Mouse (Mus musculus) midbrain, embryonic 11.5 days (tissue): ENCODE results near the gene Brat1. TPM values are rescaled to one million over a fixed set of nuclear protein-coding genes. Genes with fewer than 3 reads are reported as not detected.

Experiments
- ATAC-seq: fragments of 200-750 bp; cut with Nextera tagmentation; 2 replicates; pipeline ENCODE4 v1.8.0; 2017; ENCODE audit warnings: moderate TSS enrichment, moderate library complexity; ENCODE audit not compliant: low FRiP score
- DNase-seq: peaks from one replicate; pipeline ENCODE4 v3.0.0; 2015; ENCODE audit warnings: low spot score; ENCODE audit errors: missing footprints
- H3K27ac ChIP-seq: fragments of 300-500 bp; sonication (generic); 2 replicates; pipeline ENCODE4 v1.5.1; 2014; ENCODE audit warnings: low read depth, low read length
- H3K27me3 ChIP-seq: fragments of 300-500 bp; sonication (generic); 2 replicates; pipeline ENCODE4 v1.6.1; 2014; ENCODE audit warnings: mild to moderate bottlenecking, low read length, moderate library complexity, mixed read lengths; ENCODE audit not compliant: control insufficient read depth, insufficient read depth
- H3K36me3 ChIP-seq: fragments of 300-500 bp; sonication (generic); 2 replicates; pipeline ENCODE4 v1.6.1; 2014; ENCODE audit warnings: mild to moderate bottlenecking, low read length, moderate library complexity, mixed read lengths; ENCODE audit not compliant: control insufficient read depth, insufficient read depth
- H3K4me1 ChIP-seq: fragments of 300-500 bp; sonication (generic); 2 replicates; pipeline ENCODE4 v1.6.1; 2014; ENCODE audit warnings: low read length; ENCODE audit not compliant: control insufficient read depth, insufficient read depth
- H3K4me2 ChIP-seq: fragments of 300-500 bp; sonication (generic); 2 replicates; pipeline ENCODE4 v1.6.1; 2014; ENCODE audit warnings: mild to moderate bottlenecking, moderate library complexity
- H3K4me3 ChIP-seq: fragments of 300-500 bp; sonication (generic); 2 replicates; pipeline ENCODE4 v1.5.1; 2014; ENCODE audit warnings: low read depth, low read length
- H3K9ac ChIP-seq: fragments of 300-500 bp; sonication (generic); 2 replicates; pipeline ENCODE4 v1.6.1; 2014; ENCODE audit warnings: low read length
- H3K9me3 ChIP-seq: fragments of 300-500 bp; sonication (generic); 2 replicates; pipeline ENCODE4 v1.6.1; 2016; ENCODE audit warnings: low read length; ENCODE audit not compliant: control insufficient read depth
- WGBS: fragments of 180-500 bp; shearing (Covaris S2); extraction: QIAGEN DNeasy Blood & Tissue Kit; methylation state at CpG from one replicate; pipeline ENCODE4 v1.1.7; 2014; 5-methylcytosine and 5-hydroxymethylcytosine counted together
- polyA plus RNA-seq: library from polyadenylated mRNA; unstranded; fragments of >200 nt; fragmentation: Nextera tagmentation; extraction: Ambion mirVana; gene quantifications from 2 replicates; pipeline ENCODE4 v1.2.1, GENCODE M21; 2014

The Brat1 gene
- polyA plus RNA-seq, 1 experiment from 2014 or later = 11.4 TPM

GRCm38 (mm10) chr5:140749062-140749875 is 44.5 kb downstream of the Brat1 start:
- ATAC-seq = peak; percentile 85
- Histone ChIP-seq H3K27me3 (no peaks in the 10 kb centered on the region), H3K4me2 (peak overlapping the region; percentile 31), H3K36me3 (no peaks in the 10 kb centered on the region), H3K27ac (no peak overlapping the region), H3K4me1 (no peaks in the 10 kb centered on the region), H3K9ac (peak overlapping the region; percentile 66), H3K9me3 (peaks cover 4% of the 10 kb centered on the region; the same call in 1 of the 2 replicates), H3K4me3 (peak overlapping the region; percentile 11)
- DNase-seq = peak; percentile 97
- 23% methylated on average over 12 of the region's 12 CpGs for WGBS

GRCm38 (mm10) chr5:140750925-140751324 is 46.1 kb downstream of the Brat1 start:
- WGBS = 8% methylated on average over 1 of the region's 2 CpGs
- Histone ChIP-seq H3K4me2 (no peak overlapping the region), H3K4me1 (no peaks in the 10 kb centered on the region), H3K4me3 (no peak overlapping the region), H3K27me3 (no peaks in the 10 kb centered on the region), H3K27ac (no peak overlapping the region), H3K36me3 (no peaks in the 10 kb centered on the region), H3K9ac (no peak overlapping the region), H3K9me3 (peaks cover 4% of the 10 kb centered on the region; the same call in 1 of the 2 replicates)
- no peak for ATAC-seq
- DNase-seq = peak; percentile 80

- Histone ChIP-seq H3K9ac (no peak overlapping the region), H3K27me3 (no peaks in the 10 kb centered on the region), H3K4me2 (no peak overlapping the region), H3K27ac (no peak overlapping the region), H3K9me3 (peaks cover 4% of the 10 kb centered on the region; the same call in 1 of the 2 replicates), H3K4me3 (no peak overlapping the region), H3K36me3 (no peaks in the 10 kb centered on the region), H3K4me1 (no peaks in the 10 kb centered on the region)
- DNase-seq (no peak), ATAC-seq (no peak)
- WGBS = 94% methylated on average over 15 of the region's 15 CpGs
Observed at GRCm38 (mm10) chr5:140752041-140752440, 47.2 kb downstream of the Brat1 start.

- H3K4me1 ChIP-seq = no peaks in the 10 kb centered on the region
- H3K27ac ChIP-seq = no peak overlapping the region
- WGBS = 94% methylated on average over 3 of the region's 3 CpGs
- H3K4me3 ChIP-seq = no peak overlapping the region
- H3K9me3 ChIP-seq = peaks cover 4% of the 10 kb centered on the region; the same call in 1 of the 2 replicates
- H3K36me3 ChIP-seq = no peaks in the 10 kb centered on the region
- H3K27me3 ChIP-seq = no peaks in the 10 kb centered on the region
- no peak overlapping the region for H3K4me2 ChIP-seq
- DNase-seq = no peak
- H3K9ac ChIP-seq = no peak overlapping the region
- no peak for ATAC-seq
Observed at GRCm38 (mm10) chr5:140752639-140753038, 47.8 kb downstream of the Brat1 start.

GRCm38 (mm10) chr5:140753223-140753622 is 48.4 kb downstream of the Brat1 start:
- Histone ChIP-seq H3K4me1 (no peaks in the 10 kb centered on the region), H3K4me2 (no peak overlapping the region), H3K9me3 (peaks cover 4% of the 10 kb centered on the region; the same call in 1 of the 2 replicates), H3K27me3 (no peaks in the 10 kb centered on the region), H3K36me3 (no peaks in the 10 kb centered on the region), H3K9ac (no peak overlapping the region), H3K27ac (no peak overlapping the region), H3K4me3 (no peak overlapping the region)
- no peak for ATAC-seq
- DNase-seq = no peak
- 72% methylated on average over 5 of the region's 5 CpGs for WGBS

GRCm38 (mm10) chr5:140758864-140759263 is 54.1 kb downstream of the Brat1 start:
- no peaks in the 10 kb centered on the region for H3K9me3 ChIP-seq
- H3K4me1 ChIP-seq = no peaks in the 10 kb centered on the region
- H3K9ac ChIP-seq = no peak overlapping the region
- 85% methylated on average over 8 of the region's 8 CpGs for WGBS
- H3K36me3 ChIP-seq = peaks cover 19% of the 10 kb centered on the region; the same call in 1 of the 2 replicates
- no peaks in the 10 kb centered on the region for H3K27me3 ChIP-seq
- no peak for DNase-seq
- H3K27ac ChIP-seq = no peak overlapping the region
- no peak overlapping the region for H3K4me2 ChIP-seq
- no peak for ATAC-seq
- H3K4me3 ChIP-seq = no peak overlapping the region

GRCm38 (mm10) chr5:140762540-140762939 is 57.7 kb downstream of the Brat1 start:
- Histone ChIP-seq H3K4me3 (no peak overlapping the region), H3K9me3 (no peaks in the 10 kb centered on the region), H3K36me3 (peaks cover 19% of the 10 kb centered on the region; the same call in 1 of the 2 replicates), H3K27me3 (no peaks in the 10 kb centered on the region), H3K9ac (no peak overlapping the region), H3K4me1 (peaks cover 1% of the 10 kb centered on the region), H3K4me2 (no peak overlapping the region), H3K27ac (no peak overlapping the region)
- DNase-seq = no peak
- no peak for ATAC-seq
- 92% methylated on average over 4 of the region's 4 CpGs for WGBS

- no peak for ATAC-seq
- no peak overlapping the region for H3K4me3 ChIP-seq
- H3K27me3 ChIP-seq = no peaks in the 10 kb centered on the region
- DNase-seq = no peak
- no peak overlapping the region for H3K27ac ChIP-seq
- peaks cover 16% of the 10 kb centered on the region for H3K4me1 ChIP-seq
- peaks cover 9% of the 10 kb centered on the region; the same call in 1 of the 2 replicates for H3K36me3 ChIP-seq
- WGBS = 75% methylated on average over 6 of the region's 6 CpGs
- H3K9ac ChIP-seq = no peak overlapping the region
- H3K9me3 ChIP-seq = no peaks in the 10 kb centered on the region
- no peak overlapping the region for H3K4me2 ChIP-seq
Observed at GRCm38 (mm10) chr5:140764921-140765613, 60.3 kb downstream of the Brat1 start.

- no peak overlapping the region for H3K9ac ChIP-seq
- ATAC-seq (no peak), DNase-seq (no peak)
- no peak overlapping the region for H3K4me2 ChIP-seq
- no peaks in the 10 kb centered on the region for H3K27me3 ChIP-seq
- H3K4me1 ChIP-seq = peaks cover 18% of the 10 kb centered on the region
- no peak overlapping the region for H3K27ac ChIP-seq
- H3K36me3 ChIP-seq = no peaks in the 10 kb centered on the region
- no peak overlapping the region for H3K4me3 ChIP-seq
- no peaks in the 10 kb centered on the region for H3K9me3 ChIP-seq
- 87% methylated on average over 4 of the region's 4 CpGs for WGBS
Observed at GRCm38 (mm10) chr5:140766566-140766965, 61.8 kb downstream of the Brat1 start.
